Mouse (Mus musculus) lung, embryonic 15.5 days (tissue): Measurements from ENCODE around the gene Hbq1a. TPM values are rescaled to one million over a fixed set of nuclear protein-coding genes. Genes with fewer than 3 reads are reported as not detected.
"Not testable (repeated sequence)": the region's sequence is repeated elsewhere in the genome, so short reads cannot be mapped to it uniquely, and the experiment has no call there.

Source experiments
- ATAC-seq: fragments of 200-750 bp; cut with Nextera tagmentation; 2 replicates; pipeline ENCODE4 v1.8.0; 2017; ENCODE audit warnings: moderate number of reproducible peaks, borderline replicate concordance; ENCODE audit not compliant: low FRiP score, low TSS enrichment; ENCODE audit errors: extremely low read depth
- H3K27ac ChIP-seq: fragments of 300-500 bp; sonication (generic); 2 replicates; pipeline ENCODE4 v1.5.1; 2015; ENCODE audit warnings: moderate library complexity, mild to moderate bottlenecking, inconsistent platforms
- H3K27me3 ChIP-seq: fragments of 300-500 bp; sonication (generic); 2 replicates; pipeline ENCODE4 v1.6.1; 2015; ENCODE audit warnings: inconsistent platforms
- H3K36me3 ChIP-seq: fragments of 300-500 bp; sonication (generic); 2 replicates; pipeline ENCODE4 v1.6.1; 2015; ENCODE audit warnings: inconsistent platforms
- H3K4me1 ChIP-seq: fragments of 300-500 bp; sonication (generic); 2 replicates; pipeline ENCODE4 v1.6.1; 2015; ENCODE audit warnings: inconsistent platforms
- H3K4me2 ChIP-seq: fragments of 300-500 bp; sonication (generic); 2 replicates; pipeline ENCODE4 v1.6.1; 2015; ENCODE audit warnings: inconsistent platforms, mild to moderate bottlenecking, moderate library complexity
- H3K4me3 ChIP-seq: fragments of 300-500 bp; sonication (generic); 2 replicates; pipeline ENCODE4 v1.5.1; 2015; ENCODE audit warnings: mild to moderate bottlenecking, inconsistent platforms
- H3K9ac ChIP-seq: fragments of 300-500 bp; sonication (generic); 2 replicates; pipeline ENCODE4 v1.6.1; 2015; ENCODE audit warnings: inconsistent platforms
- H3K9me3 ChIP-seq: fragments of 300-500 bp; sonication (generic); 2 replicates; pipeline ENCODE4 v1.6.1; 2016; ENCODE audit warnings: inconsistent platforms
- whole genome bisulfite sequencing: fragments of 180-500 bp; shearing (Covaris S2); methylation state at CpG from one replicate; pipeline ENCODE4 v1.1.7; 2015; 5-methylcytosine and 5-hydroxymethylcytosine counted together
- polyA plus RNA-seq: library from polyadenylated mRNA; unstranded; fragments of >200 nt; fragmentation: Nextera tagmentation; extraction: Ambion mirVana; gene quantifications from 2 replicates; pipeline ENCODE4 v1.2.1, GENCODE M21; 2015

The Hbq1a gene
- polyA plus RNA-seq, 1 experiment from 2014 or later = 1.5 TPM

DNA sequence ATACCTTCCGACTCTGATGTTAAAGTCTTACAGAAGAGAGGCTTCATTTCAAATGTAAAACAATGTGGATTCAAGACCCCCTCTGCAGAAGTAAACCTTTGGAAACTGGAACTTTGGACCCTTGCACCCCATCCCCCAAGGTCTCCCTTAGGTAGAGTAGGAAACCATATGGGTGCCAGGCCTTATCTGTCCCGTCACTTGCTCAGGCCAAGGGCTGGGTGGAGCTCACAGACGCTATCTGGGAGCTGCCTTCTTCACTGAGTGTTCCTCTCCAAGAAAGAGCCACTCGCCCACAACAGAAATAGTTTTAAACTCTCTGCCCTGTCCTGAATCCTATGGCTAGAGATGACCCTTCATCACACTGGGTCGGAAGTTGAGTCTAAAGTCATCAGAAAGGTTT, 30.9 kb upstream of the Hbq1a start:
- H3K9ac ChIP-seq = no peak overlapping the region
- H3K4me2 ChIP-seq = no peak overlapping the region
- no peak for ATAC-seq
- no peaks in the 10 kb centered on the region for H3K36me3 ChIP-seq
- WGBS = 76% methylated on average over 5 of the region's 5 CpGs
- H3K4me1 ChIP-seq = peaks cover 15% of the 10 kb centered on the region
- no peaks in the 10 kb centered on the region for H3K27me3 ChIP-seq
- H3K4me3 ChIP-seq = no peak overlapping the region
- H3K9me3 ChIP-seq = no peaks in the 10 kb centered on the region
- H3K27ac ChIP-seq = no peak overlapping the region

GRCm38 (mm10) chr11:32271178-32271577, 28.7 kb upstream of the Hbq1a start:
- Histone ChIP-seq H3K9ac (no peak overlapping the region), H3K4me2 (no peak overlapping the region), H3K4me3 (no peak overlapping the region), H3K36me3 (no peaks in the 10 kb centered on the region), H3K27me3 (no peaks in the 10 kb centered on the region; the same call in 1 of the 2 replicates), H3K4me1 (peaks cover 9% of the 10 kb centered on the region), H3K9me3 (no peaks in the 10 kb centered on the region), H3K27ac (no peak overlapping the region)
- ATAC-seq = no peak
- WGBS = 39% methylated on average over 4 of the region's 4 CpGs

GRCm38 (mm10) chr11:32276347-32276746, 23.5 kb upstream of the Hbq1a start, which contains the start of gene Hba-x:
Gene Hba-x, plus strand, starts transcription at chr11:32276400.
- Histone ChIP-seq H3K4me1 (no peaks in the 10 kb centered on the region), H3K4me3 (no peak within 1 kb of the TSS), H3K27ac (no peak within 1 kb of the TSS), H3K9ac (no peak within 1 kb of the TSS), H3K27me3 (peaks cover 28% of the 10 kb centered on the region), H3K9me3 (no peaks in the 10 kb centered on the region), H3K4me2 (no peak within 1 kb of the TSS), H3K36me3 (no peaks in the 10 kb centered on the region)
- WGBS = 62% methylated on average over 3 of the region's 3 CpGs
- ATAC-seq = no peak

DNA sequence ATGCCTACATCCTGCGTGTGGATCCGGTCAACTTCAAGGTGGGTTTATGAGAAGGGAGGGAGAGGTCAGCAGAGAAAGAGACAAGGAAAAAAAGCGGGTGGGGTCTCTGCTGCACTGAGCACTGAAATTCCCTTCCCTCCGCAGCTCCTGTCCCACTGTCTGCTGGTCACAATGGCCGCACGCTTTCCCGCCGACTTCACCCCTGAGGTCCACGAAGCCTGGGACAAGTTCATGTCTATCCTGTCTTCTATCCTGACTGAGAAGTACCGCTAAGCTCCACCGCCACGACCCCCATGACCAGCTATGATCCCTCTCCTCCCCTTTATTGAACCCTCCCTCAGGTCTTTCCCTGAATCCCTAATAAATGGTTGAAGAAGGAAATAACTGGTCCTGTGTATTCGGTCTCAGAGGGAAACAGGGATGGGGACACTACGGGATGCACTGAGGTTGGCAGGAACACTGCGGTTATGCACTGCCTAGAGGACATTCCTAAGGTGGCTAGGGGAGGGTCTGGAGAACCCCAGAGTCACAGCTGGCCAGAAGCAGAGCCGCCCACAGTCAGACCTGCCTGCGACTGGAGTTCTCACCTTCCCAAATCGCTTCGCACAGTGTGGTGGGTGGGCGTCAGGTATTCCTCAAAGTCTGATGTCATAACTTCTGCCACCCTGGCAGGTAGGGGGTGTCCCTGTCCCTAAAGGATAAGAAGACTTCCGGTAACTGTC, 22.0 kb upstream of the Hbq1a start:
- WGBS = 54% methylated on average over 21 of the region's 21 CpGs
- Histone ChIP-seq H3K4me3 (no peak overlapping the region), H3K4me1 (no peaks in the 10 kb centered on the region), H3K9ac (no peak overlapping the region), H3K36me3 (no peaks in the 10 kb centered on the region), H3K9me3 (no peaks in the 10 kb centered on the region), H3K27ac (no peak overlapping the region), H3K27me3 (peaks cover 28% of the 10 kb centered on the region), H3K4me2 (no peak overlapping the region)
- ATAC-seq = no peak

GRCm38 (mm10) chr11:32278458-32278957, 21.4 kb upstream of the Hbq1a start:
- H3K4me1 ChIP-seq = no peaks in the 10 kb centered on the region
- no peak overlapping the region for H3K9ac ChIP-seq
- no peak overlapping the region for H3K4me2 ChIP-seq
- ATAC-seq = no peak
- no peaks in the 10 kb centered on the region for H3K36me3 ChIP-seq
- no peak overlapping the region for H3K4me3 ChIP-seq
- H3K27me3 ChIP-seq = peaks cover 28% of the 10 kb centered on the region
- H3K27ac ChIP-seq = no peak overlapping the region
- H3K9me3 ChIP-seq = no peaks in the 10 kb centered on the region
- 71% methylated on average over 12 of the region's 12 CpGs for WGBS

DNA sequence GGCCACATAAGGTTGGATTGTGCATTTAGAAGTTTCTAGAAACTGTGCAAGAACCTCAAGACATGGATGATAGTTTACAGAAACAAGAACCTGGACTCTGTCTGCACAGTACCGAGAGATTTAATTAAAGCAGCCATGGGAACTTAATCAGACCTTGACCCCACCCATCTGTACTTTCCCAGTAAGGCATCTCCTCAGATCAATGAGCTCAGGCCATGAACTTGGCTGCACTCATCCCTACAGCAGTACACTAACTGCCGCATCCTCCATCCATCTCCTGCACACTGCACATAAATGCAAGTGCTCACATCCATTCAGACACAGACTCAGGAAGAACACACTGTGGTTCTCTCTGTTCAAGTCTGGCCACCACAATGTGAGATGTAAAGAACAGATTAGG, 19.2 kb upstream of the Hbq1a start:
- 61% methylated on average over 2 of the region's 2 CpGs for WGBS
- H3K9ac ChIP-seq = no peak overlapping the region
- no peak for ATAC-seq

GRCm38 (mm10) chr11:32281416-32282144, 18.3 kb upstream of the Hbq1a start:
- 63% methylated on average over 1 of the region's 1 CpGs for WGBS
- no peak overlapping the region for H3K9ac ChIP-seq
- no peaks in the 10 kb centered on the region for H3K36me3 ChIP-seq
- H3K27me3 ChIP-seq = peaks cover 27% of the 10 kb centered on the region
- no peak for ATAC-seq
- no peak overlapping the region for H3K27ac ChIP-seq
- no peaks in the 10 kb centered on the region for H3K9me3 ChIP-seq
- H3K4me2 ChIP-seq = no peak overlapping the region
- no peaks in the 10 kb centered on the region for H3K4me1 ChIP-seq
- no peak overlapping the region for H3K4me3 ChIP-seq

More for the DNA sequence above, 19.2 kb upstream of the Hbq1a start:
- Histone ChIP-seq H3K4me3 (no peak overlapping the region), H3K9me3 (no peaks in the 10 kb centered on the region), H3K4me2 (no peak overlapping the region), H3K36me3 (no peaks in the 10 kb centered on the region), H3K27me3 (peaks cover 28% of the 10 kb centered on the region), H3K27ac (no peak overlapping the region), H3K4me1 (no peaks in the 10 kb centered on the region)

GRCm38 (mm10) chr11:32283091-32283777, 16.6 kb upstream of the Hbq1a start, which contains the start of gene Hba-a1:
Gene Hba-a1, plus strand, starts transcription at chr11:32283511.
- WGBS = 25% methylated on average over 1 of the region's 5 CpGs
- H3K4me3 ChIP-seq, H3K4me1 ChIP-seq, H3K27ac ChIP-seq, H3K4me2 ChIP-seq, H3K9ac ChIP-seq, H3K36me3 ChIP-seq, H3K9me3 ChIP-seq: not testable (repeated sequence)
- ATAC-seq = peak; percentile 57
- H3K27me3 ChIP-seq = peaks cover 20% of the 10 kb centered on the region

DNA sequence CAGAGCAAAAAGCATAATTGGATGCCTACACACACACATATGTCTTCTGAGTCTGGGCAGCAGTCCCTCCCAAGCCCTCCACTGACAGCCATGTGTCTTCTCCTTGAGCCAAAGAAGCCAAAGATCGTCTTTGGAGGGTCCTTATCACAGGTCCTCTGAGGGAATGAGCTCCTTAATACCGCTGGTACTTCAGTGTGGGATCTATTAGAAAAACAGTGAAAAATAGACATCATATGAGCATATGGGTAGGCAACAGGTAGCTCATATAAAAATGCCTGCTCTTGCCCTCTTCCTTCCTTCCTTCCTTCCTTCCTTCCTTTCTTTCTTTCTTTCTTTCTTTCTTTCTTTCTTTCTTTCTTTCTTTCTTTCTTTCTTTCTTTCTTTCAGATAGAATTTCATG, 15.3 kb upstream of the Hbq1a start:
- H3K4me1 ChIP-seq, H3K4me3 ChIP-seq, H3K27ac ChIP-seq, H3K36me3 ChIP-seq, H3K4me2 ChIP-seq, H3K9me3 ChIP-seq, ATAC-seq, H3K9ac ChIP-seq: not testable (repeated sequence)
- 28% methylated on average over 2 of the region's 2 CpGs for WGBS
- H3K27me3 ChIP-seq = peaks cover 10% of the 10 kb centered on the region

GRCm38 (mm10) chr11:32285031-32285775, 14.7 kb upstream of the Hbq1a start:
- H3K36me3 ChIP-seq = no peaks in the 10 kb centered on the region
- H3K9me3 ChIP-seq = no peaks in the 10 kb centered on the region
- peaks cover 9% of the 10 kb centered on the region for H3K27me3 ChIP-seq
- ATAC-seq = no peak
- H3K4me3 ChIP-seq = no peak overlapping the region
- no peak overlapping the region for H3K9ac ChIP-seq
- no peak overlapping the region for H3K4me2 ChIP-seq
- no peak overlapping the region for H3K27ac ChIP-seq
- WGBS = 72% methylated on average over 7 of the region's 7 CpGs
- no peaks in the 10 kb centered on the region for H3K4me1 ChIP-seq

DNA sequence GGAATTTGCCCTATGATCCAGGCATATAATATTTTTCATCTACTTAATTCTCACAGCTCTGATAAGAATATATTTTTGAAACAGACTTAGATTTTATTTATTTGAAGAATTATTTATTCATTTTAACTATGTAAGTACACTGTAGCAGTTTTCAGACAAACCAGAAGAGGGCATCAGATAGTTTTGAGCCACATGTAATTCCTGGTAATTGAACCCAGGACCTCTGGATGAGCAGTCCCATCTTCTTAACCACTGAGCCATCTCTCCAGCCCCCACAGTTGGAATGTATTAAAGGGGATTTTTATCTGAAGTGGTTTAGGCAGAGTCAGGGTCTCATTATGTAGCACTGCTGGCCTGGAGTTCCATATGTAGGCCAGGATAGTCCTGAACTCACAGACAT, 14.0 kb upstream of the Hbq1a start:
- not testable (repeated sequence) for H3K27ac ChIP-seq, H3K4me1 ChIP-seq, H3K36me3 ChIP-seq, H3K4me2 ChIP-seq, H3K4me3 ChIP-seq, ATAC-seq, H3K9me3 ChIP-seq, H3K27me3 ChIP-seq, H3K9ac ChIP-seq
